Mouse (Mus musculus): ENCODE results near the gene Clec2d. TPM values are rescaled to one million over a fixed set of nuclear protein-coding genes. Genes with fewer than 3 reads are reported as not detected.
"Not testable (repeated sequence)": the region's sequence is repeated elsewhere in the genome, so short reads cannot be mapped to it uniquely, and the experiment has no call there.

Clec2d gene
- total and polyA plus RNA-seq, 2 experiments from 2014 or later: 9.7 TPM; not detected in 1

- Histone ChIP-seq H3K4me2 (ENCODE audit: low read depth) (peak overlapping the region; percentile 53), H3K9me3 (ENCODE audit: low read length) (no peaks in the 10 kb centered on the region), H3K4me3 (ENCODE audit: low read depth, low read length) (peak overlapping the region; percentile 31; the same call in 1 of the 2 replicates), H3K4me1 (ENCODE audit: insufficient read depth) (no peaks in the 10 kb centered on the region), H3K36me3 (ENCODE audit: insufficient read depth) (no peaks in the 10 kb centered on the region), H3K27me3 (ENCODE audit: insufficient read depth, low read length) (no peaks in the 10 kb centered on the region), H3K27ac (ENCODE audit: low read depth, low read length) (peak overlapping the region; percentile 72), H3K9ac (0 out of 2 replicates have a peak overlapping the region, but pooled peaks have one; percentile 31)
- 0% methylated on average over 1 of the region's 1 CpGs for whole genome bisulfite sequencing
- no peak for TF ChIP-seq CTCF (IDR thresholded peaks at IDR 0.05; ENCODE audit: low read depth)
- ATAC-seq: no peak
- no peak for DNase-seq
Observed at GRCm38 (mm10) chr6:129181249-129181648, 834 bp downstream of the Clec2d start.

DNA sequence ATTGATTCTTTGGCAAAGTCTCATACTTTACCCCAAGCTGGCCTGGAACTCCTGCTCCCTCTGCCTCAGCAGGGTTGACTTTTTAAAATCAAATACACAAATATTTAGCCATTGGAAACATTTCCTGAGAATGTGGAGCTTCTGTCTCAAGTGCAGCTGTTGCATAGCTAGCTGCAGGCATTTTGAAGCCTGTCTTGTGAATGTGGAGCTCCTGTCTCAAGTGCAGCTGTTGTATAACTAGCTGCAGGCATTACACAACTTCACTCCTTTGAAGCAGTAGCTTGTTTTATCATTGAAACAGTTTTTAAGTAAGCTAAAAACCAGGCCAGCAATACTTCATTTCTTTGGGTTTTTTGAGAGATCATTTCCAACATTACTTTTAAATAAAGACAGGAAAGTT is 1.3 kb downstream of the Clec2d start:
- no peak for TF ChIP-seq CTCF (IDR thresholded peaks at IDR 0.05; ENCODE audit: low read depth)
- H3K27ac ChIP-seq (ENCODE audit: low read depth, low read length): no peak overlapping the region
- ATAC-seq: no peak
- no peak overlapping the region for H3K4me2 ChIP-seq (ENCODE audit: low read depth)
- no peaks in the 10 kb centered on the region for H3K4me1 ChIP-seq (ENCODE audit: insufficient read depth)
- H3K4me3 ChIP-seq (ENCODE audit: low read depth, low read length): no peak overlapping the region
- no peaks in the 10 kb centered on the region for H3K27me3 ChIP-seq (ENCODE audit: insufficient read depth, low read length)
- no peak for DNase-seq
- H3K36me3 ChIP-seq (ENCODE audit: insufficient read depth): no peaks in the 10 kb centered on the region
- no peaks in the 10 kb centered on the region for H3K9me3 ChIP-seq (ENCODE audit: low read length)
- no peak overlapping the region for H3K9ac ChIP-seq

DNA sequence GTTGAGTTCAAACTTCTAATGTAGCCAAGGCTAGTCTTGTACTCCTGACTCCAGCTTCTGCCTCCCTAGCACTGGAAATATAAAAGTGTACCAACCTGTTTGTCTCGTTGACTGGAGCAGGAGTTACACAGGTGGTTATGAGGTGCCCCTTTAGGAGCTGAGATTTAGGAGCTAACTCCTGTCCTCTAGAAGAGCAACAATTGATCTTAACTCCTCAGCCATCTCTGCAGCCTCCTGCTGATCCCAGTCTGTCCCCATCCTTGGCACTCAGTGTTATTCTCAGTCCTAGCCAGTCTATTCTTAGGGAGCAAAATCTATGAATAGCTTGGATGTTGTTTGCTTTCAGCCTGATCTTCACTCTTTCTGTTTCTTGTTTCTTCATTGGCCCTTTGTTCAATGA is 2.1 kb downstream of the Clec2d start:
- DNase-seq (no peak), ATAC-seq (no peak)
- Histone ChIP-seq H3K4me3 (ENCODE audit: low read depth, low read length) (no peak overlapping the region), H3K4me1 (ENCODE audit: insufficient read depth) (no peaks in the 10 kb centered on the region), H3K9me3 (ENCODE audit: low read length) (no peaks in the 10 kb centered on the region), H3K27ac (ENCODE audit: low read depth, low read length) (no peak overlapping the region), H3K4me2 (ENCODE audit: low read depth) (no peak overlapping the region), H3K9ac (no peak overlapping the region), H3K27me3 (ENCODE audit: insufficient read depth, low read length) (no peaks in the 10 kb centered on the region), H3K36me3 (ENCODE audit: insufficient read depth) (no peaks in the 10 kb centered on the region)
- no peak for TF ChIP-seq CTCF (IDR thresholded peaks at IDR 0.05; ENCODE audit: low read depth)
- 75% methylated on average over 1 of the region's 1 CpGs for WGBS

GRCm38 (mm10) chr6:129184001-129184400 is 3.6 kb downstream of the Clec2d start:
- H3K9ac ChIP-seq; H3K27ac ChIP-seq (ENCODE audit: low read depth, low read length); H3K4me1 ChIP-seq (ENCODE audit: insufficient read depth); H3K27me3 ChIP-seq (ENCODE audit: insufficient read depth, low read length); H3K4me3 ChIP-seq (ENCODE audit: low read depth, low read length); ATAC-seq; H3K4me2 ChIP-seq (ENCODE audit: low read depth); H3K36me3 ChIP-seq (ENCODE audit: insufficient read depth); H3K9me3 ChIP-seq (ENCODE audit: low read length); DNase-seq: not testable (repeated sequence)
- 80% methylated on average over 4 of the region's 4 CpGs for WGBS

DNA sequence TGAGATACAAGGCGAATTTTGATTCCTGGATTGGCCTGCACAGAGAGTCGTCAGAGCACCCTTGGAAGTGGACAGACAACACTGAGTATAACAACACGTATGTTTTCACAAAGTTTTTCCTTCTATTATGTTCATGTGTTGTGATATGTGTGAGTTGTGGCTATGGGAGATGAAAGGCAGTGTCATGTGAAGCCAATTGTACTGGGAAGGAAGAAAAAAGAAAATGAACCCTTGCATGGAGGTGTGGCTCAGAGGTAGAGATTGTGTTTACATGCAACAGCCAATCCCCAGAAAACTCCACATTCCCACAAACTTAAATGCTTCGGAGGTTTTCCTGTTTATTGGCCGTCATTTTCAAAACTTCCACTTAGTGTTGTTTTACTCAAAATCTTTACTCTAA is 4.4 kb downstream of the Clec2d start:
- Histone ChIP-seq H3K9me3 (ENCODE audit: low read length) (no peaks in the 10 kb centered on the region), H3K9ac (no peak overlapping the region), H3K4me3 (ENCODE audit: low read depth, low read length) (no peak overlapping the region), H3K27ac (ENCODE audit: low read depth, low read length) (no peak overlapping the region), H3K4me1 (ENCODE audit: insufficient read depth) (no peaks in the 10 kb centered on the region), H3K4me2 (ENCODE audit: low read depth) (no peak overlapping the region), H3K36me3 (ENCODE audit: insufficient read depth) (no peaks in the 10 kb centered on the region), H3K27me3 (ENCODE audit: insufficient read depth, low read length) (no peaks in the 10 kb centered on the region)
- DNase-seq (no peak), ATAC-seq (no peak)
- no peak for TF ChIP-seq CTCF (IDR thresholded peaks at IDR 0.05; ENCODE audit: low read depth)
- 87% methylated on average over 5 of the region's 5 CpGs for WGBS

GRCm38 (mm10) chr6:129186022-129186421 is 5.6 kb downstream of the Clec2d start:
- H3K4me1 ChIP-seq (ENCODE audit: insufficient read depth): no peaks in the 10 kb centered on the region
- 85% methylated on average over 4 of the region's 4 CpGs for WGBS
- no peak overlapping the region for H3K4me2 ChIP-seq (ENCODE audit: low read depth)
- ATAC-seq: no peak
- TF ChIP-seq CTCF (IDR thresholded peaks at IDR 0.05; ENCODE audit: low read depth): no peak
- no peaks in the 10 kb centered on the region for H3K9me3 ChIP-seq (ENCODE audit: low read length)
- DNase-seq: no peak
- H3K27ac ChIP-seq (ENCODE audit: low read depth, low read length): no peak overlapping the region
- H3K4me3 ChIP-seq (ENCODE audit: low read depth, low read length): no peak overlapping the region
- no peaks in the 10 kb centered on the region for H3K27me3 ChIP-seq (ENCODE audit: insufficient read depth, low read length)
- H3K36me3 ChIP-seq (ENCODE audit: insufficient read depth): no peaks in the 10 kb centered on the region
- no peak overlapping the region for H3K9ac ChIP-seq

DNA sequence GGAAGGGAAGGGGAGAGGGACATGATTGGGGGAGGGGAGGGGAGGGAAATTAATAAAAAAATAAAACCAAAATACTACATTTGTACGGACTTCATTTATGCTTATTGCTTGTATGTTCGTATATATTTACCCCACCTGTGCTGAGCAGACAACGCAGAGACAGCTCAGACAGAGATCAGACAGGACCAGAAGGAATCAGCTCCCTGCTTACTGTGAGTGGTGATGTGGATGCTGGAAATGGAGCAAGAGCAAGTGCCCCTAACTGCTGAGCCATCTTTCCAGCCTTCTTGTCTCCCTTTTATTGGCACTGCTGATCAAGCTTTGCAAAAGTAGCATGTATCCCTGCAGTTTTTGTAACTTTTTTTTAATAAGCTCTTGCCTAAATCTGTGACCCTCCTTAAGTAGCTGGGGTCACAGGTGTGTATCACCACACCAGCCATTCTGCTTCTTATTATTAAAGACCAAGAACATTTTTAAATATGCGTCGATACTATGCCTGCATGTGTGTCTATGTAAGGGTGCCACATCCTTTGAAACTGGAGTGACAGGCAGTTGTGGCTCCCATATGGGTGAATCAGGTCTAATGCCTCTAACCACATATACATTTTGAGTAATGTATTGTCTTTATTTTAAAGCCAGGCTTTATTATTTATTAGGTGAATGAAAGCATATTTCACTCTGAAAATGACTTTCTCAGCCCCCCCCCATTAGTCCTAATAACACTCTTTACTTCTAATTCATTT is 6.2 kb downstream of the Clec2d start:
- no peaks in the 10 kb centered on the region for H3K9me3 ChIP-seq (ENCODE audit: low read length)
- no peak for TF ChIP-seq CTCF (IDR thresholded peaks at IDR 0.05; ENCODE audit: low read depth)
- no peaks in the 10 kb centered on the region for H3K36me3 ChIP-seq (ENCODE audit: insufficient read depth)
- H3K27ac ChIP-seq (ENCODE audit: low read depth, low read length): no peak overlapping the region
- H3K4me3 ChIP-seq (ENCODE audit: low read depth, low read length): no peak overlapping the region
- no peak overlapping the region for H3K9ac ChIP-seq
- 95% methylated on average over 5 of the region's 5 CpGs for WGBS
- no peaks in the 10 kb centered on the region for H3K4me1 ChIP-seq (ENCODE audit: insufficient read depth)
- H3K27me3 ChIP-seq (ENCODE audit: insufficient read depth, low read length): no peaks in the 10 kb centered on the region
- no peak for DNase-seq
- H3K4me2 ChIP-seq (ENCODE audit: low read depth): no peak overlapping the region
- no peak for ATAC-seq

Measured in forebrain, postnatal 0 days (tissue).